Mouse (Mus musculus): ENCODE measurements around the gene Pde2a. TPM values are rescaled to one million over a fixed set of nuclear protein-coding genes. Genes with fewer than 3 reads are reported as not detected.

Gene Pde2a
- polyA plus RNA-seq, 1 experiment, result 0.06 TPM

- TF ChIP-seq GATA1 (IDR thresholded peaks at IDR 0.05; ENCODE audit: low read length), result no peak
Measured at GRCm38 (mm10) chr7:101501236-101501635, 79.7 kb downstream of the Pde2a start.

DNA sequence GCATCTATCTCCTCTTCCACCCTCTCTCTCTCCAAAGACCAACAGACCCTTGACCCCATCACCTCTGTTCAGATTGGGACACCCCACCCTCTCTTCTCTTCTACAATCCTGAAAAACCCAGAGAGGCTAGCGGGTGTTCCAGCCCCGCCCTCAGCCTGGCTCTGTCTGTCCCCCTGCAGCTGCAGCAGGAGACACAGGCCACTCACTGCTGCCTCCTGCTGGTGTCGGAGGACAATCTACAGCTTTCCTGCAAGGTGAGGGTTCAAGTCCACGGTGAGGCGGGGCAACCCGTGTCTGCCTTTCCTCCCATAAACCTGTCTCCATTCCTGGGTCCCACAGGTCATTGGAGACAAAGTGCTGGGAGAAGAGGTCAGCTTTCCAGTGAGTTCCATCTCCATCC, 80.2 kb downstream of the Pde2a start:
- TF ChIP-seq GATA1 (IDR thresholded peaks at IDR 0.05; ENCODE audit: low read length), result no peak

GRCm38 (mm10) chr7:101503351-101503750, 81.9 kb downstream of the Pde2a start:
- no peak for TF ChIP-seq GATA1 (IDR thresholded peaks at IDR 0.05; ENCODE audit: low read length)

GRCm38 (mm10) chr7:101503803-101504202, 82.3 kb downstream of the Pde2a start:
- TF ChIP-seq GATA1 (IDR thresholded peaks at IDR 0.05; ENCODE audit: low read length), result no peak

DNA sequence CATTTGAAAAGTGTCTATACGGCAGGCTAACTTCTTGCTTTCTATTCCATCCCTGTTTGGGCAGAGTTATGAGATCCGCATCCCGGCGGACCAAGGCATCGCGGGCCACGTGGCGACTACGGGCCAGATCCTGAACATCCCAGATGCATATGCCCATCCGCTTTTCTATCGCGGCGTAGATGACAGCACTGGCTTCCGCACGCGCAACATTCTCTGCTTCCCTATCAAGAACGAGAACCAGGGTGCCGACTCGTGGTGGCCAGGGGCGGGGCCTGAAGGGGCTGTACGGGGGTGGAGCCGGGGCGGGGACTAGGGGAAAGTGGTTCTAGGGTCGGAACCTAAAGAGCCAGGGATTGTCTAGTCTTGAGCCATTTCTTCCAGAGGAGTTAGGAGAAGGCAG, 83.0 kb downstream of the Pde2a start:
- TF ChIP-seq GATA1 (IDR thresholded peaks at IDR 0.05; ENCODE audit: low read length), result no peak

- no peak for TF ChIP-seq GATA1 (IDR thresholded peaks at IDR 0.05; ENCODE audit: low read length)
Measured at GRCm38 (mm10) chr7:101509212-101509611, 87.7 kb downstream of the Pde2a start.

DNA sequence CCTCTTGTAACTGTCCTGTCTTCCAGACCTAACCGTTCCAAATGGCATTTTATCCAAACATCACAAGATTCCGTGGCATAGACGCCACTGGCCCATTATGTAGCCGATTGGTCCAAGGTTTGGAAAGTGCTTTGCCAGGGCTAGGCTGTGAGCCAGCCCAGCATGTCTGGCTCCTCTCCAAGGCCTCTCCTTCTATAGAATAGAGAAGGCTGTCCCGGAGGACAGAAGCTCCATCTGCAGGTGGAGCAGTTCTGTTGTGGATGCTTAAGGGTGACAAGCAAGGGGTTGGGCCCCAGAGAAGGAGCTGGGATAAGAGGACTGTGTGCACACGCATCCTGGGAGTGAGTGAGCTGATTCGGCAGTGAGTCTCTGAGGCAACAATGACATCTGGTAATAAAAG, 92.2 kb downstream of the Pde2a start:
- no peak for TF ChIP-seq GATA1 (IDR thresholded peaks at IDR 0.05; ENCODE audit: low read length)

GRCm38 (mm10) chr7:101514768-101515167, 93.3 kb downstream of the Pde2a start:
- no peak for TF ChIP-seq GATA1 (IDR thresholded peaks at IDR 0.05; ENCODE audit: low read length)

- TF ChIP-seq GATA1 (IDR thresholded peaks at IDR 0.05; ENCODE audit: low read length), result no peak
Measured at GRCm38 (mm10) chr7:101515295-101515694, 93.8 kb downstream of the Pde2a start.

DNA sequence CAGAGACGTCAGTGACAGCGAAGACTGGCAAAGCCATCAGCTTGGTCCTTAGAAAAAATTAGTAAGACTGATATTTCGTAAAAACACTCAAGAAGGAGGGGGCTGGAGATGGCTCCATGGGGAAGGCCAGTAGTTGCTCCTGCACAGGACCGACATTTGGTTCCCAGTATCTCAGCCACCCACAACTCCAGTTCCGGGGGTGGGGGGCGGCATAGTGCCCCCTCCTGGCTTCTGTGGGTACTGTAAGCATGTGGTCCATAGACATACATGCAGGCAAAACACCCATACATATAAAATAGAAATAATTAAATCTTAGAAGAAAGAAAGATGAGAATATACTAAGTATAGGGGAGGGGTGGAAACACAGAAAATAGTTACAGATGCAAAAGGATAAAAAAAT, 95.0 kb downstream of the Pde2a start:
- no peak for TF ChIP-seq GATA1 (IDR thresholded peaks at IDR 0.05; ENCODE audit: low read length)

GRCm38 (mm10) chr7:101521696-101522095, 100.2 kb downstream of the Pde2a start:
- no peak for TF ChIP-seq GATA1 (IDR thresholded peaks at IDR 0.05; ENCODE audit: low read length)

DNA sequence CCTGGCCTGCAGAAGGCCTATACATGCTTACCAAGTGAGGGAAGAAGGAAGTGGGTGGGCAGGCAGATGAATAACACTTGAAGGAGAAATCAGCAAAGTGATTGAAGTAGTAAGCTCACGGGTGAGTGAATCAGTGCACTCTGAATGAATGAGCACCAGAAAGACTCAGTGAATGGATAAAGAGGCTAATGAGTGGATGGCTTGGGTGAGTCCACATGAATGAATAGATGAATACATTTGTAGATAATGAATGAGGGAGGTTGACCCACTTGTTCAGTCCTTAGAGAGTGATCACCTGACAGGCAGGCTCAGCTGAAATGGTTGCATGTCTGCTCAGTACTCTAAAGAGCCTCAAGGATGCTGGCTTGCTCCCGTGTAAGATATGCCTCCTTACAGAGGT, 101.7 kb downstream of the Pde2a start:
- no peak for TF ChIP-seq GATA1 (IDR thresholded peaks at IDR 0.05; ENCODE audit: low read length)

- TF ChIP-seq GATA1 (IDR thresholded peaks at IDR 0.05; ENCODE audit: low read length), result no peak
Measured at GRCm38 (mm10) chr7:101526484-101526883, 105.0 kb downstream of the Pde2a start.

GRCm38 (mm10) chr7:101534428-101534827, 112.9 kb downstream of the Pde2a start:
- TF ChIP-seq GATA1 (IDR thresholded peaks at IDR 0.05; ENCODE audit: low read length), result no peak

- no peak for TF ChIP-seq GATA1 (IDR thresholded peaks at IDR 0.05; ENCODE audit: low read length)
Measured at GRCm38 (mm10) chr7:101535102-101535501, 113.6 kb downstream of the Pde2a start.

DNA sequence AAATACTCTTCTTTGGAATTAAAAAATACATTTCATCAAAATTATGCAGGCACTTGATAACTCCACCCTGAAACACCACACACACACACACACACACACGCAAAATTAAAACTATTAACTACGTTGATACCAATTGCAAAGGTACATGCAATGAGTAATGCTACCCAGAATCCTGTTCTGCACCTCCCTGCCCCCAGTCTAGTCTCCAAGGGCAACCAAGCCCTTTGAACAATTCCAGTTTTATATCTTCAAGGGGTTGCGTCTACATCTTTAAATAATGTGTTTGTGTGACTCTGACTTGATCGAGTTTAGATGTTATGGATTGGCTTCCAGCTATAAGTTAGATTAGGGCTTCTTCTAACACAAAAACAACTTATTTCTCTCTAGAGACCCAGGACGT, 114.0 kb downstream of the Pde2a start:
- no peak for TF ChIP-seq GATA1 (IDR thresholded peaks at IDR 0.05; ENCODE audit: low read length)

DNA sequence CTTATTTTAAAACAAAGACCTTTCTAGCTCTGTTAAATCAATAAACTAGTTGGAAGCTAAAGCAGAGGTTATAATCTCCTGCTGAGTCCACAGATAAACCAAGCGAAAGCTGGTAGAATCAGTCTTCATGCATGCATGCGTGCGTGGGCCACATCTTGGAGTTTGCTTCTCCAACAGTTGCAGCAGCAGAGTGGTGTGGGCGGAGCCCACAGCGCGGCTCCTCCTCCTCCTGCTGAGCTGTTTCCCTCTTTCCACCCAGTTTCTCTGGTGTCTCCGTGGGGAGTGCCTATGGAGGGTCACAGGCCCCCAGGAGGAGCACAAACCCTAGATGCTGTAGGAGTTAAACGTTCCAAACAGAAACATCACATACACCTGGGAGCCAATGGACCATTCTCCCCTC, 116.0 kb downstream of the Pde2a start:
- TF ChIP-seq GATA1 (IDR thresholded peaks at IDR 0.05; ENCODE audit: low read length), result no peak
